Mouse (Mus musculus) midbrain, embryonic 12.5 days (tissue): ENCODE measurements around the gene Osgin1. TPM values are rescaled to one million over a fixed set of nuclear protein-coding genes. Genes with fewer than 3 reads are reported as not detected.
A peak's percentile ranks its signal among the peaks of the same experiment; 100 is the strongest.

Experiments
- ATAC-seq: fragments of 200-750 bp; cut with Nextera tagmentation; 2 replicates; pipeline ENCODE4 v1.8.0; 2017; ENCODE audit warnings: low read depth, moderate TSS enrichment, moderate library complexity; ENCODE audit not compliant: low FRiP score
- H3K27ac ChIP-seq: fragments of 300-500 bp; sonication (generic); replicated peaks from 2 replicates; pipeline ENCODE4 v1.5.1; 2016; ENCODE audit warnings: mild to moderate bottlenecking
- H3K27me3 ChIP-seq: fragments of 300-500 bp; sonication (generic); 2 replicates; pipeline ENCODE4 v1.6.1; 2016; ENCODE audit warnings: mild to moderate bottlenecking
- H3K36me3 ChIP-seq: fragments of 300-500 bp; sonication (generic); 2 replicates; pipeline ENCODE4 v1.6.1; 2016
- H3K4me1 ChIP-seq: fragments of 300-500 bp; sonication (generic); 2 replicates; pipeline ENCODE4 v1.6.1; 2016
- H3K4me2 ChIP-seq: fragments of 300-500 bp; sonication (generic); replicated peaks from 2 replicates; pipeline ENCODE4 v1.6.1; 2016; ENCODE audit warnings: mild to moderate bottlenecking, moderate library complexity
- H3K4me3 ChIP-seq: fragments of 300-500 bp; sonication (generic); 2 replicates; pipeline ENCODE4 v1.5.1; 2016; ENCODE audit warnings: mild to moderate bottlenecking
- H3K9ac ChIP-seq: fragments of 300-500 bp; sonication (generic); replicated peaks from 2 replicates; pipeline ENCODE4 v1.6.1; 2016; ENCODE audit warnings: mild to moderate bottlenecking, moderate library complexity
- H3K9me3 ChIP-seq: fragments of 300-500 bp; sonication (generic); 2 replicates; pipeline ENCODE4 v1.6.1; 2016; ENCODE audit warnings: mild to moderate bottlenecking
- WGBS: fragments of 180-500 bp; shearing (Covaris S2); methylation state at CpG from one replicate; pipeline ENCODE4 v1.1.7; 2016; 5-methylcytosine and 5-hydroxymethylcytosine counted together
- polyA plus RNA-seq: library from polyadenylated mRNA; unstranded; fragments of >200 nt; fragmentation: Nextera tagmentation; extraction: Ambion mirVana; gene quantifications from 2 replicates; pipeline ENCODE4 v1.2.1, GENCODE M21; 2016

Gene Osgin1
- 0.14 and 0.22 TPM in 2 replicates for polyA plus RNA-seq

DNA sequence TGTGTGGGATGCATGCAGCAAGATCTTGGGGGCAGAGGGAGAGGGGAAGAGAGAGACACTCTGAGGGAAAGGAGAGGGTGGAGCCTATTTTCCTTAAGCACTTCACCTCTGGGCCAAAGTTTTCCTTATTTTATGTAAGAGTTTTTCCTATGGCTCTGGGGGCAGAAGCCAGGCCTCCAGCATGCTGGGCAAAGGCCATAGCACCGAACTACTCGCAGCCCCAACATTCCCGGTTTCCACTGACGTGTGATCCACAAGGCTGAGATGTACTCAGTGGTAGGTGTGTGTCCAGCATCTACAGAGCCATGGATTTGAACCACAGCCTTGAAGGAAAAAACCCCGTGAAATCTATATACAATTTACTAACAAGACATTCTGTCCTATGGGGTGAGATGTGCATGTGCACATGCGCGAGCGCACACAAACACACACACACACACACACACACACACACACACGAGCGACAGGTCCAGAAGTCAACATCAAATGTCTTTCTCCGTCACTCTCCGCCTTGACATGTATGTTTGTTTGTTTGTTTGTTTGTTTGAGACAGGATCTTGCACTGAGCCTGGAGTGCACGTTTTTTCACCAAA, at the start of gene Osgin1:
Gene Osgin1, plus strand, starts transcription at position 543 of the 593 bp plus-strand sequence.
- no peak for ATAC-seq
- Histone ChIP-seq H3K4me2 (no peak within 1 kb of the TSS), H3K9me3 (no peaks in the 10 kb centered on the region), H3K27ac (no peak within 1 kb of the TSS), H3K9ac (no peak within 1 kb of the TSS), H3K36me3 (no peaks in the 10 kb centered on the region), H3K27me3 (0 out of 2 replicates have a peak, but pooled peaks cover 4% of the 10 kb centered on the region), H3K4me3 (no peak within 1 kb of the TSS), H3K4me1 (peaks cover 5% of the 10 kb centered on the region; the same call in 1 of the 2 replicates)
- 91% methylated on average over 13 of the region's 13 CpGs for WGBS

DNA sequence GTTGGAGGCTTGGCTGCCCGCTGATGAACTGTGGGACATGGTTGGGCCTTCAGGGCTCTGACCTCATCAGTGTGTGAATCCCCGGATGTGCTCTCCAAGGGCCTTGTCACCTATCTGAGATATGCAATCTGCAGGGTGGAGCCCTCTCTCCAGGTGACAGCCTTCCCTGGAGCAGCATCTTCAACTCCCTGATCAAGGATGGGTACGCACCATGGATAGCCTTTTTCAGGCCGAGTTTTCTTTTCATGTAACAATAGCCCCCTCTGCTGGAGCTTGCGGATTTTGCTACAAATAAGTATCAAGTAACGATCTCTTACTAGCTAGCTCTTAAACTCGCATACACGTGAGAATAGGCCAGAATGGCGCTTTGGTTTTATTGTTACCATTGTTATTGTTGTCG, 49.4 kb upstream of the Osgin1 start:
- no peak overlapping the region for H3K9ac ChIP-seq
- no peak overlapping the region for H3K4me2 ChIP-seq
- ATAC-seq, result no peak
- H3K36me3 ChIP-seq, result no peaks in the 10 kb centered on the region
- H3K4me3 ChIP-seq, result no peak overlapping the region
- H3K4me1 ChIP-seq, result no peaks in the 10 kb centered on the region
- 30% methylated on average over 10 of the region's 10 CpGs for WGBS
- H3K27ac ChIP-seq, result no peak overlapping the region
- peaks cover 3% of the 10 kb centered on the region; the same call in 1 of the 2 replicates for H3K27me3 ChIP-seq
- no peaks in the 10 kb centered on the region for H3K9me3 ChIP-seq

DNA sequence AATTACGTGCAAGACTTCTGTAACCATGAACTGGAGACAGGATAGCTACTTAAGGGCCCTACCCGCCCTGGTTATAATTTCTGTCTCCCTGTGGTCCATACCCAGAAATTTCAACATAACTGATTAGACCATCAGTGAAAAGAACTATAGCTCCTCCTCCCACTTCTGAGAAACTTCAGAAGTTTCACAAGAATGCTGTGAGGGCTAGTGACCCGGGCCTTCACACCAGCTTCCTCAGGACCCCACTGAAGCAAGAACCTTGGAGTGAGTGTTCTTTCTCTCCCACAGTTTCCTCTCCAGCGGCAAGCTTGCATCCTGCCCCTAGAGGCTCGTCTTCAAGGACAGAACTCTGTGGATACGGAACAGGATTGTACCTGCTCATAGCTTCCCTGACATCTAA, 48.1 kb upstream of the Osgin1 start:
- Histone ChIP-seq H3K36me3 (no peaks in the 10 kb centered on the region), H3K4me3 (no peak overlapping the region), H3K9ac (no peak overlapping the region), H3K27me3 (peaks cover 3% of the 10 kb centered on the region; the same call in 1 of the 2 replicates), H3K27ac (no peak overlapping the region), H3K9me3 (no peaks in the 10 kb centered on the region), H3K4me2 (no peak overlapping the region), H3K4me1 (no peaks in the 10 kb centered on the region)
- no peak for ATAC-seq
- 73% methylated on average over 6 of the region's 6 CpGs for WGBS

DNA sequence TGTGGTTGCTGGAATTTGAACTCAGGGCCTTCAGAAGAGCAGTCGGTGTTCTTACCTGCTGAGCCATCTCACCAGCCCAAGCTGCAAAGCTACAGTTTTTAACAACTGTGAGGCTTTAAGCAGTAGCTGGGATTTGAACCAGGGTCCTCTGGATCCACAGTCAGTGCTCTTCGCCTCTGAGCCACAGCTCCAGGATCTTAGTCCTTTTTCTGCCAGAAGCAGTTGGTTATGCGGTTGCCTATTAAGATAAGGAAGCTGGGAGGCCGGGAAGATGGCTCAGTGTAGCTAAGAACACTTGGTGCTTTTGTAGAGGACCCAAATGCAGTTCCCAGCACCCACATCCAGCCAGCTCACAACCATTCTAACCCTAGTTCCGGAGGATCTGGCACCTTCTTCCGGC, 46.9 kb upstream of the Osgin1 start:
- Histone ChIP-seq H3K9me3 (no peaks in the 10 kb centered on the region), H3K4me1 (no peaks in the 10 kb centered on the region), H3K4me3 (no peak overlapping the region), H3K4me2 (no peak overlapping the region), H3K9ac (no peak overlapping the region), H3K27me3 (peaks cover 3% of the 10 kb centered on the region; the same call in 1 of the 2 replicates), H3K36me3 (no peaks in the 10 kb centered on the region), H3K27ac (no peak overlapping the region)
- 80% methylated on average over 6 of the region's 6 CpGs for WGBS
- ATAC-seq, result no peak

DNA sequence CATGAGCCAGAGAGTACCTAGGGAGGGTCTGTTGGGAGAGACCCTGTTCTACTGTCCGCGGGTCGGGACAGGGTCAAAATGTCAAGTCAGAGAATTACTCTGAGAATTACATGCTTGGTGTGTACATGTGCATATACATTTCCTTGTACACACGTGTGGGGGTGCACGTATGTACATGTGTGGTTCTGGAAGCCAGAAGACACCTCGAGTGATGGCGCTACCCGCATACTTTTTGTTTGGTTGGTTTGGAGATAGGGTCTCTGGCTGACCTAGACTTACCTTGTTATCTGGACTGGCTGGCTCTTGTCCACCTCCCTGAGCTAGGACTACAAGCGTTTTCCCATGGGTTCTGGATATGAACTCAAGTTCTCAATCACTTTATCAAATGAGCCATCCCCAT, 39.8 kb upstream of the Osgin1 start:
- ATAC-seq, result no peak
- Histone ChIP-seq H3K4me2 (peak overlapping the region; percentile 100), H3K36me3 (0 out of 2 replicates have a peak, but pooled peaks cover 9% of the 10 kb centered on the region), H3K4me3 (peak overlapping the region; percentile 97), H3K4me1 (peaks cover 9% of the 10 kb centered on the region), H3K9me3 (no peaks in the 10 kb centered on the region), H3K9ac (peak overlapping the region; percentile 88), H3K27ac (peak overlapping the region; percentile 92; the same call in 1 of the 2 replicates), H3K27me3 (no peaks in the 10 kb centered on the region)
- 79% methylated on average over 9 of the region's 9 CpGs for WGBS

DNA sequence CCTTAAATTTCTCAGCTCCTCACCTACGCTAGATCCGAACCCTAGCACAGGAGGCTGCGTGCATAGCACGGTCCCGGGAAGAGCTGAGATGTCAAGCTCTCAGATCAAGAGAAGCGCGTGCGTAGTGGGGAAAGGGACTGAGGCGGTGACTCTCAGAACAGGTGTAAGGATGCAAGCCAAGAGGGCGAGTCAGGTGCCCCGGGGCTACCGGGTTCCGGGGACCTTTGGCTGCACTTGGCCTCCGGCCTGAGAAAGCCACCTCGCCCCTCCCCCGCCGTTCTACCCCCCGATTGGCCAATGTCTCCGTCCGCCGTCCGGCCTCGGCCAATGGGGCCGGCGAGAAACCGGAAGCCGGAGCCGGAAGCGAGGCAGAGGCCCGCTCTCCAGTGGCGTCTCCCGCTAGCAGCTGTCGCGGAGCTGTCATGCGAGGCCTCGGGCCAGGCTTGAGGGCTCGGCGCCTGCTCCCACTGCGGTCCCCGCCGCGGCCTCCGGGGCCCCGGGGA, 39.3 kb upstream of the Osgin1 start, which contains the start of gene Mlycd:
Gene Mlycd, plus strand, starts transcription at position 355 of the 503 bp plus-strand sequence.
- WGBS, result 2% methylated on average over 44 of the region's 44 CpGs

DNA sequence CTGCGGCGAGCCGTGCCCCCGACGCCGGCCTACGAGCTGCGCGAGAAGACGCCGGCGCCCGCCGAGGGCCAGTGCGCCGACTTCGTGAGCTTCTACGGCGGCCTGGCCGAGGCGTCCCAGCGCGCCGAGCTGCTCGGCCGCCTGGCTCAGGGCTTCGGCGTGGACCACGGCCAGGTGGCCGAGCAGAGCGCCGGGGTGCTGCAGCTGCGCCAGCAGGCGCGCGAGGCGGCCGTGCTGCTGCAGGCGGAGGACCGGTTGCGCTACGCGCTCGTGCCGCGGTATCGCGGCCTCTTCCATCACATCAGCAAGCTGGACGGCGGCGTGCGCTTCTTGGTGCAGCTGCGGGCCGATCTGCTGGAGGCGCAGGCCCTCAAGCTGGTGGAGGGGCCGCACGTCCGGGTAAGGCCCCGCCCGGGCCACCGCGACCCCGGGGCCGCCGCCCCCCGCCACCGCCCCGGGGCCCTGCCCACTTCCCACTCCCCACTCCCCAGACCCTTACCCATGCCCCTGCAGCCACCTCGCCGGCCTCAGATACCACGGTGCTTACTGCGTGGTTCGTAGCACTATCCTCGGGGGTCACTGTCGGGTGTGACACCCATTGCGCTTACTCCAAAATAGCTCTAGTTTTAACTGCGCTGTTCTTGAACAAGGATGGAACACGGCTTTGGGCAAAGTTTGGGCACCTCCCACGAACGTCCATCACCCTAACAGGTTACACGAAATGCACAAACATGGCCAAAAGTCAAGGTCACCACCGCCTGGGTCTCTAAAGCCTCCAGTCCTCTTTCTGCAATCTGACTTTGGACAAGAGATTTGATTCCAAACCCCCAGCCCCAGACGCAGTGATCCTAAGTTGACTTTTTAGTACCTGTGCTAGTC, 38.6 kb upstream of the Osgin1 start:
- Histone ChIP-seq H3K4me2 (peak overlapping the region; percentile 100), H3K36me3 (0 out of 2 replicates have a peak, but pooled peaks cover 9% of the 10 kb centered on the region), H3K9ac (peak overlapping the region; percentile 88), H3K4me3 (peak overlapping the region; percentile 97), H3K4me1 (peaks cover 9% of the 10 kb centered on the region), H3K27ac (peak overlapping the region; percentile 92), H3K9me3 (no peaks in the 10 kb centered on the region), H3K27me3 (no peaks in the 10 kb centered on the region)
- 7% methylated on average over 72 of the region's 83 CpGs for WGBS
- peak; percentile 67 for ATAC-seq

More for the DNA sequence above, 39.3 kb upstream of the Osgin1 start, which contains the start of gene Mlycd:
- peak; percentile 97 for ATAC-seq
- H3K36me3 ChIP-seq, result 0 out of 2 replicates have a peak, but pooled peaks cover 9% of the 10 kb centered on the region
- no peaks in the 10 kb centered on the region for H3K27me3 ChIP-seq
- H3K9me3 ChIP-seq, result no peaks in the 10 kb centered on the region
- peak within 1 kb of the TSS; percentile 100 for H3K4me2 ChIP-seq
- peak within 1 kb of the TSS; percentile 97 for H3K4me3 ChIP-seq
- H3K27ac ChIP-seq, result peak within 1 kb of the TSS; percentile 92
- H3K4me1 ChIP-seq, result peaks cover 9% of the 10 kb centered on the region
- H3K9ac ChIP-seq, result peak within 1 kb of the TSS; percentile 88

DNA sequence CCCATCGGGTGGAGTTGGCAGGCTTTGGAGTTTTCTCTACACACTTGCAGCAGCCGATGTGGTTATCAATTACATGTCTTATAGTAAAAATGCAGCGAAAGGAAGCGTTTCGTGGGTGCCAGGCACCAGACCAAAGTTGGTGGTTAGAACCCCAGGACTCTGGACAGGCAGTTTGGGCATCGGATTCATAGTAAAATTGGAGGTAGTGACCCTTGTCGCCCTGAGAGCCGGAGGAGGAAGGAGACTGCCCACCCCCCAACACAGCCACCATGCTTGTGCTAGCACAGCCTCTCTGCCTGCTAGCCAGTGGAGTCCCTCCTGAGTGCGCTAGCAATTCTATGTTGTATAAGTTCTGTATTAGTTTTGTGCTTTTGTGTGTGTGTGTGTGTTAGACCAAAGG, 35.4 kb upstream of the Osgin1 start:
- 81% methylated on average over 9 of the region's 9 CpGs for whole genome bisulfite sequencing
- ATAC-seq, result no peak
- no peaks in the 10 kb centered on the region for H3K9me3 ChIP-seq

DNA sequence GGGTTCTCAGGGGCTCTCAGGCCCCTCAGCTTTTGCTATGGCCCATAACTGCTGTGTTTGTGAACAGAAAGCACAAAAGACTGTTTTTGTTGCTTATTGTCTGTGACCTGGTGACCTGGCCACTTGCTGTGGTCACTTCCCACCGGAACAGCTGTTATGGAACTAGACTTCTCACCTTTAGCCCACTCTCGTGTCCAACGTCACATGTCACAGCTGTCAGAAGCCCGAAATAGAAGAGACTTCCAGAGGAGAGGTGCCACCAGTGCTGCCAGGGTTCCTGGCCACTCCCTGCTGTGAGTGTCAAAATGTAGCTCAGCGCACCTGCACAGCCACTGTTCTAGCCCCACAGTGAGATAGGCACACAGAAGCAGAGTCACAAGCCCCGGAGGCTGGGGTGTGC, 34.7 kb upstream of the Osgin1 start:
- Histone ChIP-seq H3K27me3 (no peaks in the 10 kb centered on the region), H3K9me3 (no peaks in the 10 kb centered on the region), H3K9ac (no peak overlapping the region), H3K4me3 (no peak overlapping the region), H3K27ac (no peak overlapping the region), H3K36me3 (peaks cover 31% of the 10 kb centered on the region), H3K4me2 (no peak overlapping the region), H3K4me1 (peaks cover 9% of the 10 kb centered on the region)
- WGBS, result 86% methylated on average over 6 of the region's 6 CpGs
- no peak for ATAC-seq

More for the DNA sequence above, 35.4 kb upstream of the Osgin1 start:
- Histone ChIP-seq H3K27me3 (no peaks in the 10 kb centered on the region), H3K9ac (no peak overlapping the region), H3K27ac (no peak overlapping the region), H3K4me3 (no peak overlapping the region), H3K4me2 (no peak overlapping the region), H3K4me1 (peaks cover 9% of the 10 kb centered on the region), H3K36me3 (peaks cover 25% of the 10 kb centered on the region; the same call in 1 of the 2 replicates)

DNA sequence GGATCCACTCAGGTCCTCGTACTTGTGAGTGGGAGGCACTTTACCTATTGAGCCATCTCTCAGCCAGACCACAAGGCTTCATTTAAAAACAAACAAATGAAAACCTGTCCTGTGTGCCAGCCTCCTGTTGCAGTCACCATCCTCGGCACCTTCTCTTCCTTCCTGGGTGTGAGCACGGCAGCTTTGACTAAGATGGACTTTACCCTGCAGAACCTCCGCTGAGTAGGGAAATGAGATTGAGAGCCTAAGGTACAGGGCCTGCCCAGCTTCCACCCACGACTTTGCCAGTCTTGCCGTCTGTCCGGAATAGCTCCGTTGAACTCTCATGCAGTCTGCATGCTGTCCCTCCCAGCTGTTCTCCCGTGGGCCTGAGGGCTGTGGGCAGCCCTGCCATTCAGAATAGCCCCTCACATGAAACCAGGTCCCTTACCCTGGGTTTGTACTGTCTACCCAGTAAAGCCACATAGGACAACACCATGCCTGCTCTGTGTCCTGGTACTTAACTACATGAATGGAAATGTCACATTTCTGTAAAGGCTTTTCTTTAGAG, 33.7 kb upstream of the Osgin1 start:
- Histone ChIP-seq H3K4me1 (peaks cover 9% of the 10 kb centered on the region), H3K27me3 (no peaks in the 10 kb centered on the region), H3K27ac (no peak overlapping the region), H3K4me2 (no peak overlapping the region), H3K9me3 (no peaks in the 10 kb centered on the region), H3K4me3 (no peak overlapping the region), H3K36me3 (peaks cover 41% of the 10 kb centered on the region), H3K9ac (no peak overlapping the region)
- ATAC-seq, result no peak
- 85% methylated on average over 9 of the region's 9 CpGs for WGBS

DNA sequence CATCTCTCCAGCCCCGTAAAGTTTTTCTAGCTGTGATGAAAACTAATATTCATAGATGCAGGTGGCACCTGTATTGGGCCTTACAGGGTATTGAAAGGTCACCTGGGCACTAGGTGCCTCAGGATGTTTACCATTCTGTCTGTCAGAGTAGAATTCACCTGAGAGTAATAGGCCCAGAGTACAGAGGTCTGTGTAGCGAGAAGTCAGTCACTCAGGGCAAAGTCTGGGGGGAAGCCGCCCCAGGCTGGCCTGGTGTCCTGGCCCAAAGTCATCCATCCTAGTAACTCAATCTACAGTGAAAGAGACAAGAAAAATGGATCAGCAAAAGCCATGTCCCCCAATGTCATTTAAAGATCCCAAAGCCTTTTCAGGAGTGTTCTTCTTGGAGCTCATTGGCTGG, 33.0 kb upstream of the Osgin1 start:
- WGBS, result 85% methylated on average over 3 of the region's 3 CpGs
- no peaks in the 10 kb centered on the region for H3K27me3 ChIP-seq
- peaks cover 46% of the 10 kb centered on the region for H3K36me3 ChIP-seq
- H3K9ac ChIP-seq, result no peak overlapping the region
- no peak overlapping the region for H3K27ac ChIP-seq
- H3K4me1 ChIP-seq, result peaks cover 2% of the 10 kb centered on the region; the same call in 1 of the 2 replicates
- H3K4me3 ChIP-seq, result no peak overlapping the region
- H3K9me3 ChIP-seq, result no peaks in the 10 kb centered on the region
- H3K4me2 ChIP-seq, result no peak overlapping the region
- ATAC-seq, result no peak
